Mouse (Mus musculus) embryonic fibroblast, embryonic 13.5 days (primary cell): ENCODE results near the gene Idh3g.

ENCODE experiments used
- CTCF ChIP-seq: IDR thresholded peaks from 2 replicates; pipeline ENCODE4 v1.5.1; 2011; ENCODE audit warnings: mild to moderate bottlenecking, control low read depth, low read length, moderate library complexity, borderline replicate concordance; ENCODE audit not compliant: insufficient read depth
- POLR2A ChIP-seq: IDR thresholded peaks from 2 replicates; pipeline ENCODE4 v1.6.1; 2011; ENCODE audit warnings: low read depth, mild to moderate bottlenecking, control low read depth, low read length, moderate library complexity

DNA sequence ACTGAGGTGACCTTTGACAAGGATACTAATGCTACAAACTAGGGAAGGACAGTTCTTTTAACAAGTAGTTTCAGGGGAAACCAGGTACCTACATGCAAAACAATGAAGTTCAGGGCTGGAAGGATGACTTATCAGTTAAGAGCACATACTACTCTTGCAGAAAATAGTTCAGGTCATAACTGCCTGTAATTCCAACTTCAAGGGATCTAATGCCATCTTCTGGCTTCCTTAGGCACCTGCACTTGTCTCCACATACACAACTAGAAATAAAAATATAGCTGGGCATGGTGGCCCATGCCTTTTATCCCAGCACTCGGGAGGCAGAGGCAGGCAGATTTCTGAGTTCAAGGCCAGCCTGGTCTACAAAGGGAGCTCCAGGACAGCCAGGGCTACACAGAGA lies 37.7 kb downstream of the Idh3g start:
- TF ChIP-seq POLR2A (no peak), CTCF (no peak)
